Mouse (Mus musculus) megakaryocyte, adult 5-6 weeks (primary cell): ENCODE results near the gene Cyb5rl. TPM values are rescaled to one million over a fixed set of nuclear protein-coding genes. Genes with fewer than 3 reads are reported as not detected.

Experiments used
- ATAC-seq: 2 replicates; pipeline ENCODE4 v1.8.0; 2016; ENCODE audit warnings: mild to moderate bottlenecking, inconsistent platforms; ENCODE audit not compliant: poor library complexity, severe bottlenecking
- total RNA-seq, 2 experiments: library from RNA; stranded (forward) in 1 of 2; stranded (reverse) in 1 of 2; fragments of 153-499, 151-499 nt in 1 of 2; fragments of 221-1000, 200-1000 nt in 1 of 2; gene quantifications; 2 replicates each; pipeline versions ENCODE4 v1.2.3 to v1.2.4; 2015 to 2017

Cyb5rl gene
- 1.7 and 3.3 TPM in 2 replicates for total RNA-seq (2015)
- 5.5 and 7.8 TPM in 2 replicates for total RNA-seq (2017)

DNA sequence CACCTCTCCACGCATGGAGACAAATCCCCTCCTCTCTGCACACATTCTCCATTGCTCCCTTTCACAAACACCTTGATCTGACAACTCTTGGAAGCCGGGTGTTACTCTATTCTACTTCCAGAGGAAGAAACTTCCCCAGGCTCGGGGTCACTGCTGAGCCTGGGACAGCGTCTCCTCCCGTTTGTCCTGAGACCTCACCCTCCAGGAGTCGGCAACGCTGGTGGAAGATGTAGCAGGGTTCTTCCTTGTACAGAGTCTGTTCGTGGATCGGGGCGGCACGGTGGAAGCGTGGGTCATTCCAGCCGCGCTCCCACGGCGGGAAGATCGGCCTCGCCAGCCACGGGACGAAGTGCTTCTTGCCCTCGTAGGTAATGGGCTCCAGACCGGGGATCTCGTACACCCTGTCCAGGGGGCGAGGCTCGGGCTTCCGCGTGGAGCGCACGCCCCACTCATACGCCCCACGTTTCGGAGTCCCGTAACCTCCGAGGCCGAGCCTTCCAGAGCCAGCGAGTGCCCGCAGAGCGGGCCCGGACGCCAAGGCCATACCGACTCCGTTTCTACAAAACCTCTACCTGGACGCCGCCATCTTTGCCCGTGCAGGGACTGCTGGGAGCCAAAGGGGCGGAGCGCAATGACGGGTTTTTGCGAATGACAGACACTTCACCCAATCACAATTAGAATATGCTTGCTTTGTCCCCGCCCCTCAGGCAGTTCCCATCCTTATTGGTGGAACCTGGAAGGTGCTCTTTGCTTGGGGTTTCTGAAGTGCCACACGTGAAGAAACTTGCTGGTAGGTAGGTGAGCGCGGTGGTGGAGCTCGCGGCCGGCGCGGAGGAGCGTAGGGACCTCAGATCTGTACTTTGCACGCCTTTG is at the start of gene Cyb5rl, which contains the start of gene Mrpl37:
Gene Cyb5rl, plus strand, starts transcription at position 737 of the 873 bp plus-strand sequence.
Gene Mrpl37, minus strand, starts transcription at position 617 of the 873 bp plus-strand sequence.
- ATAC-seq, result peak; percentile 98

DNA sequence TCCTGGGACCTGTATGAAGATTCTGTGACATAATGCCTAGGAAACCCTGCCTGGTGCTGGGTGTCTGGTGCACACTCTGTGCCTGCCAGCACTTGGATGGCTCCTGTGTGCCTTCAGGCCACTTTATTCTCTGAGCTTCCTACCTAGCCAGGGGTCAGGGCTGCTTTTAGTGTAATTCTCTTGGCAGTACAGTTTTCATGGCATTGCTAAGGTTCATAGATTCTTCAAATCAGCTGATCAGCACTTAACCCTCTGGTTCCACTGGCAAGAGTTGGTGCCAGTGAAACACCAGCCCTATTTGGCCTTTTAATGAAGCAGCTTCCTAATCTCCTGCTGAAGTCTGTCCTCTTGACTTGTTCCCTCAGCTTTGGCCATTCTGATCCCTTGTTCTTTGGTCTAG is 49.5 kb upstream of the Cyb5rl start:
- no peak for ATAC-seq

- no peak for ATAC-seq
Observed at GRCm38 (mm10) chr4:107018521-107018920, 48.3 kb upstream of the Cyb5rl start.

DNA sequence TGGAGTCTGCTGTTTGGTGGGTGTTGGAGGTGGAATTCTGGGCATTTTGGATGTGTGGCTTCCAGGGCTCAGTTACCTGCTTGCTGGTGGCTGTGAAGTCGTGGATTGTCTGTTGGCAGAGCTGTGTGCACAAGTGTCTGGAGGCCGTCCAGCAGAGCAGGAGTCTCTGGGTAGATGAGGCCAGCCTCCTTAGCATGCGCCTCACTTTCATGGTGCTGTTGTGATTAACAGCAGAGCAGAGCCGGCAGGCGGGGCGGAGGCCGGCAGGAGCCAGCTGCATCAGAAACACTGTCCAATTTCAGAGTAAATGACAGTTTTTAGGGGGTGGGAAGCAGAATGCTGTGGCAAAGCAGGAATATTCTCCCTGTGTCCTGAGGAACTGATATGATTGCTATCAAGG is 47.8 kb upstream of the Cyb5rl start:
- ATAC-seq, result no peak

- peak; percentile 44; the same call in 1 of the 2 replicates for ATAC-seq
Observed at GRCm38 (mm10) chr4:107020287-107021000, 46.3 kb upstream of the Cyb5rl start.

- ATAC-seq, result no peak
Observed at GRCm38 (mm10) chr4:107021464-107021863, 45.3 kb upstream of the Cyb5rl start.

DNA sequence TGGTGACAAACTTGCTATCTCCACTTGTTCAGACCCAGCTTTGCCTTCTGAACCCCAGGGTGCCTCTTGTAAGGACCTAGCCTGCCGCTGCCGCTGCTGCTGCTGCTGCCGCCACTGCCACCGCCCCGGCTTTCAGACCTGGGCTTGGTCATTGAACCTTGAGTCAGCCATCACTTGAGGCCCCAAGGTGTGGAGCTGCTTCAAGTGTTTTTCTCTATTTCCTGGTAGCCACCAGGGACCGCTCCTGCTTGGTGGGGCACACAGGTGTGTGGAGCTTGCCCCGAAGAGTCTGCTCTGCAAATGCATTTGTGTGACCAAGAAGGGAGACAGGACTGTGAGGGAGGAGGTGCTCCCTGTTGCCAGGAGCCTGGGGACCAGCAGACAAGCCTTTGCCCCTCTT is 41.9 kb upstream of the Cyb5rl start:
- ATAC-seq, result no peak

GRCm38 (mm10) chr4:107025369-107025768 is 41.4 kb upstream of the Cyb5rl start:
- ATAC-seq, result no peak

DNA sequence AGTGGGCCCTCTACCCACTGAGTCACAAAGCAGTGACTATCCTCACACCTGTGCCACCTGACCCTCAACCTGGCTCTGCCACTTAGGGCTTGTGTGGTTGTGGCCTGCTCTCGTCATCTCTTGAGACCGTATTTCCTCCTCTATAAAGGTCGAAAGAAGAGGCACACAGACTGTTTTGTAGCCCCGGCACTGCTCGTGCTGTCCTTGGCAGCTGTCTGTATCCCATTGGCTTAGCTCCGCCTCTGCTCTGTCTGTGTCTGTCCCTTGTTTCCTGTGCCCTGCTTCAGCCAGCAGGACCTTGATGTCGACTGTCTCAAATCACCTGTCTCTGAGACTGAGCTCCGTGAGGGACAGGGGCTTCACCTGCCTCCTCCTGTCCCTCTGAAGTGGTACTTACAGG is 40.3 kb upstream of the Cyb5rl start:
- ATAC-seq, result no peak

DNA sequence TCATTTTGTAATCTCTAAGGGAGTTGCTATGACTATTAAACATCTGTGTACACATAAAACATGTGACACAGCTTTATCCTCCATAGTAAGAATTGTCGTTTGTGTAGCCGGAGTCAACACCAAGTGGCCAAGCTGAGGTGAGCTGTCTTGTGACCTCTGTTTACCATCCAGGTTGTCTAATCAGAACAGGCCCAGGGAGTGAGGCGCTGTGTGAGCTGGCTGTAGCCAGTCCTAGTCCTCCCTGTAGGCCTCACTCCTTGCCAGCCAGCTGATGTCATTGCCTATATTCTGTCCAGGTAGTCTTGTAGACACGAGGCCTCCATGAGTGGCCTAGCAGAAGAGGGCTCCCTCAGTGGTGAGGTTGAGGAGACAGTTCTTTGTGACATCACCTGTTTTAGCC is 31.1 kb upstream of the Cyb5rl start:
- ATAC-seq, result no peak

- ATAC-seq, result no peak
Observed at GRCm38 (mm10) chr4:107036985-107037384, 29.8 kb upstream of the Cyb5rl start.

GRCm38 (mm10) chr4:107038303-107038702 is 28.5 kb upstream of the Cyb5rl start:
- ATAC-seq, result no peak

GRCm38 (mm10) chr4:107039270-107039669 is 27.5 kb upstream of the Cyb5rl start:
- ATAC-seq, result no peak

- ATAC-seq, result no peak
Observed at GRCm38 (mm10) chr4:107042304-107042703, 24.5 kb upstream of the Cyb5rl start.

- ATAC-seq, result no peak
Observed at GRCm38 (mm10) chr4:107045188-107045587, 21.6 kb upstream of the Cyb5rl start.

- peak; percentile 48; the same call in 1 of the 2 replicates for ATAC-seq
Observed at GRCm38 (mm10) chr4:107047806-107048205, 19.0 kb upstream of the Cyb5rl start.

GRCm38 (mm10) chr4:107048568-107049162 is 18.1 kb upstream of the Cyb5rl start:
- ATAC-seq, result peak; percentile 39

DNA sequence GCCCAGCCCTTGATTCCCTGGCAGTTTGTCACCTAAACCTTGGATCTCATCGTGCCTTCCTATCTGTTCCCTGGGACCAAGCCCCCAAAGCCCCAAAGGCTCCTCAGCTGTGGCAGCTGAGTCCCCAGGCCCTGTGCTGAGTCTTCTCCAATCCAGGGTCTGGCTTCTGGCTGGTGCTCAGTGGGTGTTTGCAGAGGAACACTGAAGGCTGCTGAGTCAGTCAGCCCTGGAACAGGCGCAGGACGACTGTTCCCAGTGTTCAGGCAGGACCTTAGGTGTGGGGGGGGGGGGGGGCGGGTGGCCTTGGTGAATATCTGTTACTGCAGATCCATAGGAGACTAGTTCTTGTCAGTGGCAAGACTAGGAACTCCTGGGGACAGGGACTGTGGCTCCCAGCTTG is 14.9 kb upstream of the Cyb5rl start:
- ATAC-seq, result no peak

GRCm38 (mm10) chr4:107052962-107053553 is 13.7 kb upstream of the Cyb5rl start:
- ATAC-seq, result no peak; the same call in 1 of the 2 replicates

DNA sequence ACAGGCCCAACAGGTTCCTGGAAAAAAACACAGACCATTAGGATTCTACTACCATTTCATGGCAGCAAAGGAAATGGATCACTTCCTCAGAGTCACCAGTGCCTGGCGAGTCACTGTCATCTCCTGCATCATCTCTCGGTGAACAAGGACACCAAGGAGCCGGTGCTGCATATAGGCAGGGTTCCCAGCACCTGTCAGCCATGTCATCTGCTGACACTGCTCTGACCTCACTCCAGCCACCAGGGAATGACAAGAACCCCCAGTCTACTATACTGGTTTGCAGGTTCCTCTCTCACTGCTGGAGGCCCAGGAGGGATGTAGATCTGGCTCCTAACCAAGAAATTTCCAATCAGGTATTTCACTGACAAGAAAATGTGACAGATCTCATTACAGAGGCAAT is 10.7 kb upstream of the Cyb5rl start:
- no peak for ATAC-seq

- ATAC-seq, result no peak
Observed at GRCm38 (mm10) chr4:107058346-107058745, 8.4 kb upstream of the Cyb5rl start.
